In the genomic region with DNA sequence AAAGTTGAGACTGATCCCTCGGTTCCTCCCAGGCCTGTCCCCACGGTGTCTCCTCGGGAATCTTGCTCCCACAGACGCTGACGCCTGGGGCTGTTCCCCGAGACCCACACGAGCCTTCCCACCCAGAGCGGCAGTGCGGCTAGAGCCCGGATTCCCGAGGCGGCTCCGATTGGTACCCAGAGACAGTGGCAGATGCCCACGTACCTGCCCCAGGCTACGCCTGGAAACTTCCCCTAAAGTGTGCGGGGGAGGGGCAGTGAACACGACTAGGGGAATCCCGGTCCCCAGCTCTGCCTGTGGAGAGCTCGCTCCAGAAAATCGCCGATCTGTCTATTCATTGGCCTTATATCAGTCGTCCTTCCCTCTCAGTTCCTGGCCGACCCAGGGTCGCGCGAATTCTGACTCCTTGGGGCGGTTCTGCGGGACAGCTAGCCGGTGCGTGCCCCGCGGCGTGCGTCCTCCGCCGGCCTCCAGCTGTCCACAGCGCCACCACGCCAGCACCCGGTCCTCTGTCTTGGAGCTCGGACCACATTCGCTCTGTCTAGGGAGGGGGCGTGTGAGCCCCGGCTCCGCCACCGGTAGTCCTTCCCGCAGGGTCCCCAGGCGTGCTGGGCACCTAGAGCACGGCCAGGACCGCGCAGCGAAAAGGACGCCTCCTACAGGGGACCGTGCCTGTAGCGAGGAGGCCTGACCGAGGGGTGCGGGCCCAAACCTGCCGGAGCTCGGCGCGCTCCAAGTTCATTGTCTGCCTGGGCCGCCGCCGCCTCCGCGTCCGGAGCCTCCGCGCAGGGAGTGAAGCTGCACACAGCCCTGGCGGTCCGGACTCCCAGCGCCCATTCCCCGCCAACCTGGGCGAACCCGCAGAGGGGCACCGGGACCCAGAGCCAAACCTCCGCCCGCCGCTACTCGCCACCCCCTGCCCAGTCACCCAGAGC, we compare ENCODE assay signal across 8 mouse cellular contexts. TPM values are rescaled to one million over a fixed set of nuclear protein-coding genes. Genes with fewer than 3 reads are reported as not detected.
DNase-seq lines count a peak whose midpoint lies in the region; ATAC-seq and TF ChIP-seq lines count a peak whose summit lies in the region.

No protein-coding gene starts in this region.

- no peak overlapping the region for H3K27ac ChIP-seq in ES-E14 (ENCODE audit: insufficient read depth, low read depth, low read length, poor library complexity, severe bottlenecking)
- peak overlapping the region; percentile 87 for H3K27ac ChIP-seq in forebrain, postnatal 0 days (ENCODE audit: low read depth, low read length)
- peak overlapping the region; percentile 96 for H3K27ac ChIP-seq in layer of hippocampus, adult 2 months
- H3K27ac ChIP-seq in lung, embryonic 15.5 days = peak overlapping the region; percentile 87

- no peaks in the 10 kb centered on the region for H3K27me3 ChIP-seq in forebrain, postnatal 0 days (ENCODE audit: insufficient read depth, low read length)
- no peaks in the 10 kb centered on the region for H3K27me3 ChIP-seq in lung, embryonic 15.5 days

- peak overlapping the region; percentile 93 for H3K4me2 ChIP-seq in forebrain, postnatal 0 days (ENCODE audit: low read depth)
- H3K4me2 ChIP-seq in lung, embryonic 15.5 days = peak overlapping the region; percentile 88

- H3K9ac ChIP-seq in ES-E14 (ENCODE audit: insufficient read depth, low read depth, low read length, poor library complexity, severe bottlenecking) = peak overlapping the region; percentile 78
- H3K9ac ChIP-seq in forebrain, postnatal 0 days = peak overlapping the region; percentile 76
- peak overlapping the region; percentile 79 for H3K9ac ChIP-seq in lung, embryonic 15.5 days

- in situ Hi-C loops in ES-E14 (cut with MboI; ENCODE audit: low sequenced_read_pairs in 2 of 2, unreplicated experiment in 2 of 2) = no loop called here

- WGBS in forebrain, postnatal 0 days = under 1% methylated on average over 76 of the region's 79 CpGs
- under 1% methylated on average over 74 of the region's 79 CpGs for WGBS in lung, embryonic 15.5 days

- no peaks in the 10 kb centered on the region for H3K9me3 ChIP-seq in ES-E14 (ENCODE audit: control insufficient read depth, insufficient read depth, low read depth, low read length)
- H3K9me3 ChIP-seq in forebrain, postnatal 0 days (ENCODE audit: low read length) = no peaks in the 10 kb centered on the region
- no peaks in the 10 kb centered on the region for H3K9me3 ChIP-seq in lung, embryonic 15.5 days

- peak; percentile 38 for DNase-seq in ES-E14 (ENCODE audit: low read depth, low spot score)
- peak; percentile 68 to 79 for DNase-seq in cerebellum, adult 18-20 months
- DNase-seq in forebrain, postnatal 0 days = peak; percentile 61
- peak; percentile 70 to 79 for DNase-seq in heart, postnatal 36 days
- peak; percentile 45 to 49 for DNase-seq in layer of hippocampus, adult 2 months (ENCODE audit: low spot score in 2 of 2)
- DNase-seq in thymus, adult 18-20 months = peak; percentile 59 to 68

- TF ChIP-seq CTCF in forebrain, postnatal 0 days (IDR thresholded peaks at IDR 0.05; ENCODE audit: low read depth) = peak; percentile 60
- TF ChIP-seq CTCF in layer of hippocampus, adult 2 months (conservative IDR thresholded peaks at IDR 0.05) = peak; percentile 65

- ATAC-seq in forebrain, postnatal 0 days = peak; percentile 63
- ATAC-seq in lung, embryonic 15.5 days (ENCODE audit: borderline replicate concordance, extremely low read depth, low FRiP score, low TSS enrichment) = peak; percentile 80
- peak; percentile 36 for ATAC-seq in neutrophil, adult 5-6 weeks (ENCODE audit: extremely low read depth, insufficient number of reproducible peaks, low FRiP score, poor library complexity, severe bottlenecking)

- peaks cover 0 to 6% of the 10 kb centered on the region in 2 experiments; a peak in 1 of 4 replicates for H3K4me1 ChIP-seq in ES-E14 (ENCODE audit: control insufficient read depth in 2 of 2, insufficient read depth in 2 of 2, low read length in 2 of 2, poor library complexity in 1 of 2)
- H3K4me1 ChIP-seq in forebrain, postnatal 0 days (ENCODE audit: insufficient read depth) = peaks cover 3% of the 10 kb centered on the region; the same call in 1 of the 2 replicates
- H3K4me1 ChIP-seq in lung, embryonic 15.5 days = peaks cover 50% of the 10 kb centered on the region

- H3K4me3 ChIP-seq in ES-E14 (ENCODE audit: insufficient read depth in 1 of 2, low read depth in 1 of 2, low read length in 2 of 2, poor library complexity in 1 of 2, severe bottlenecking in 1 of 2) = peak overlapping the region; percentile 70 to 88
- H3K4me3 ChIP-seq in forebrain, postnatal 0 days (ENCODE audit: low read depth, low read length) = peak overlapping the region; percentile 64
- peak overlapping the region; percentile 84 for H3K4me3 ChIP-seq in layer of hippocampus, adult 2 months
- H3K4me3 ChIP-seq in lung, embryonic 15.5 days = peak overlapping the region; percentile 91

- intact Hi-C loops in heart, postnatal 36 days (cut with DNase I) = loop anchor here (1.0 to 5.0 kb wide), 3 partner anchors 90 to 159 kb away; no protein-coding TSS in a partner anchor

- no peaks in the 10 kb centered on the region for H3K36me3 ChIP-seq in ES-E14 (ENCODE audit: control insufficient read depth, insufficient read depth, low read length, poor library complexity, severe bottlenecking)
- no peaks in the 10 kb centered on the region for H3K36me3 ChIP-seq in forebrain, postnatal 0 days (ENCODE audit: insufficient read depth)
- H3K36me3 ChIP-seq in lung, embryonic 15.5 days = no peaks in the 10 kb centered on the region

TF ChIP-seq in ES-E14, 5 proteins besides CTCF, POLR2A, EP300 and RAD21:
- TF ChIP-seq CHD2 (IDR thresholded peaks at IDR 0.05; ENCODE audit: low read depth, low read length) (no peak), ZC3H11A (IDR thresholded peaks at IDR 0.05; ENCODE audit: borderline replicate concordance, low read depth, low read length) (no peak), HCFC1 (IDR thresholded peaks at IDR 0.05; ENCODE audit: borderline replicate concordance, insufficient read depth, low read length) (no peak), MAFK (IDR thresholded peaks at IDR 0.05; ENCODE audit: insufficient read depth, low read depth, low read length) (no peak), ZNF384 (IDR thresholded peaks at IDR 0.05; ENCODE audit: low read depth, low read length) (no peak)

RNA-seq across cellular contexts. Expression of a gene that starts 0.7 kb away (rescaled TPM):
- 6.1 and 8.4 TPM in 2 replicates for total RNA-seq in ES-E14 (2012; rRNA removed)
- total RNA-seq in forebrain, postnatal 0 days (2014; rRNA removed) = 19.3 and 20.5 TPM in 2 replicates
- 7.2 and 12.8 TPM in 2 replicates for polyA plus RNA-seq in forebrain, postnatal 0 days (2015; fragmentation: Nextera tagmentation; extraction: Ambion mirVana)
- total RNA-seq in heart, postnatal 36 days (2021) = 1 to 10 TPM; 8.3 to 9.2 TPM
- 10 to 100 TPM; 50.7 to 53.3 TPM for total RNA-seq in layer of hippocampus, adult 2 months (2021)
- 17.8 and 20.3 TPM in 2 replicates for polyA plus RNA-seq in lung, embryonic 15.5 days (2015; fragmentation: Nextera tagmentation; extraction: Ambion mirVana)
- total RNA-seq in neutrophil, adult 5-6 weeks (2017) = 81.4 and 83.2 TPM in 2 replicates
